Mouse (Mus musculus): ENCODE measurements around the gene Asb8.

Gene Asb8

DNA sequence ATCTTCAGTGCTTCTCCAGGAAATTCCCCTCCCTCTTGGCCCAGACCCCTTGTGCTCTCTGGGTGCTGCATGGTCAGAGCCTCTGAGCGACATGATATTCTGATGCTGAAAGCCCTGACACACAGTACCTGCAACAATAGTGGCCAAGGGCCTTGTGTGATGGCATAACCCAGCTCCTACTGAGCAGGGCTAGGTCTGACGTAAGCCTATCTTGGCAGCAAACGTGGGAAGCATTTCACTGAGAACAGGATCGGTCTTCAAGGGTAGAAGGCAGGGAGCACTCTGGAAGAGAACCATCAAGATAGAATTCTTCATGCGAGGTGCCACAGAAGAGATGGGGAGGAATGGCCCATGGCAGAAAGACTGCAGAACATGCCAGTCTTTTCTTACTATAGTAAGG is at the start of gene Asb8:
TSS of gene Asb8 (minus strand) at position 101 of the 400 bp plus-strand sequence.
- DNase-seq: peak; percentile 74

GRCm38 (mm10) chr15:98214130-98214529 is 48.7 kb upstream of the Asb8 start:
- no peak for DNase-seq

DNA sequence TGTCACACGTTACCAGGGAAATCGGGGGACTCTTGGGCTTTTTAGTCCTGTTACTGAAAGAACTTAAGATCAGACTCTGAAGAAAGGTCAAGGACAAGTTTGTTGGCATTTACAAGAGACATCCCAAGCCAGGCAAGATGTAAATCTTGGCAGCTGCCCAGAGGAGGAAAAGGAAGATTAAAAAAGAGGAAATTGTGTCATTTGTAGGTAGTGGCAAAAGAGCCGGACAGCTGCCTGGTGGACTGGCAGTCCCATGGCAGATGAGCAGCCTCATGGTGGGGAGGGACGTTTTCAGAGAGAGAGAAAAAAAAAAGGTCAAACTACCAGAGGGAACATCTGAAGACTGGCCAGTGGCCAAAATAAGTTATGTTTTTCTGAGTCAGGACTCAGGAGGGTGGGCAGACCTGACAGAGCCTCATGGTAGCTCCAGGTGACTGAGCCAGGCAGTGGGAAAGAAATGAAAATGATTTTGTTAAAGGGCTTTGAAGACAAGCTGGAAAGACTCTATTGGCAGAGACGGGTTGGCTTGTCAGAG is 48.0 kb upstream of the Asb8 start:
- no peak for DNase-seq

DNA sequence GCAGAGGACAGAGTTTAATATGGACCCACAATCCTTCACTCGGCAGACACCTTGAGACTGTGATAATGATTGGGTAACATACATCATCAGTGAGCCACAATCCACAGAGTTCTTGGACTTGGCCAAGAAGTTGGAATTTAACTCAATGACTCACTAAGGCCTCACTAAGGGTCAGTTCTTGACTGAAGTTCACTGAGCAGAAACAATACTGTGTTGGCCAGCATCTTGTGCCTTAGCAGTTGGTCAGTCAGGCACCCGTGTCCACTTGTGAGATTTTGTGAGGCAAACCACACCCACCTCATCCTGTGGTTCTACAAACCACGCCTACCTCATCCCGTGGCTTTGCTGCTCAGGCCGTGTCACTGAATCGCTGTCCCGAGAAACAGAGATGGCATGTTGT is 44.3 kb upstream of the Asb8 start:
- DNase-seq: peak; percentile 65

DNA sequence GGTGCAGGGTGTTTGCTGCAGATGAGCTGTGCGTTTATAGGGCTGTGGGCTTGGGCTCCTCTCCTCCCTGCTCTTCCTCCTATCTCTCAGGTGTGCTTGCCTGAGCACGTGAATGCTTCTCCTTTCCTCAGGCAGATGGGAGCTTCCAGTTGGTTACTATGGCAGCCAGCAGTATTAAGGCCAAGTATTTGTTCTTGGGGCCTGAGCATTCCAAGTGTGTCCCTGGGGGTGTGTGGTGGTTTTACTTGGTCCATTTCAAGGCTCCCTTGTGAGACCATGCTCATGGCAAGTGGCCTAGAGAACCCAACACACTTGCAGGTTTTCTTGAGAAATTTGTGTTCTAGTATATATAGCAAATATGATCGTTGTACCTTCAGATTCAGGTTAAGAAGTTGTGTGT is 30.0 kb upstream of the Asb8 start, which contains the start of gene Olfr288:
TSS of gene Olfr288 (minus strand) at position 101 of the 400 bp plus-strand sequence.
- DNase-seq: peak; percentile 31

DNA sequence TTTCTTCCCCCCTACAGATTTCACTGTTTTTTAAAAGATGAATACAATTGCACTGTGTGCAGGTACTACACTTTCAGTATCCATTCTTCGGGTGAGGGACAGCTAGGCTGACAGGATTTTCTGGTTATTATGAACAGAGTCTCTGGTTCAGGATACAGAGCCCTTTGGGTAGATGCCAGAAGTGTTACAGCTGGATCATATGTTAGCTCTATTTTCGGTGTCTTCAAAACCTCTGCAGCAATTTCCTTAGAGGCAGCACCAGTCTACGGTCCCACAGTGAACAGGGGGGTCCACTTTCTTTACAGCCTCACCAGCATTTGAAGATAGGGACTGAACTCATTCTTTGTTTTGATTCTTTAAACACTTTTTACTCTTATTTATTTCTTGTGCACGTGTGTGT is 19.0 kb upstream of the Asb8 start:
- DNase-seq: peak; percentile 78

GRCm38 (mm10) chr15:98181856-98182570 is 16.6 kb upstream of the Asb8 start:
- DNase-seq: peak; percentile 92

- peak; percentile 100 for DNase-seq
Observed at GRCm38 (mm10) chr15:98181132-98181711, 15.8 kb upstream of the Asb8 start.

GRCm38 (mm10) chr15:98180567-98181131 is 15.2 kb upstream of the Asb8 start:
- DNase-seq: peak; percentile 68

- peak; percentile 51 for DNase-seq
Observed at GRCm38 (mm10) chr15:98177320-98177719, 11.9 kb upstream of the Asb8 start.

- peak; percentile 84 for DNase-seq
Observed at GRCm38 (mm10) chr15:98173821-98174220, 8.4 kb upstream of the Asb8 start.

DNA sequence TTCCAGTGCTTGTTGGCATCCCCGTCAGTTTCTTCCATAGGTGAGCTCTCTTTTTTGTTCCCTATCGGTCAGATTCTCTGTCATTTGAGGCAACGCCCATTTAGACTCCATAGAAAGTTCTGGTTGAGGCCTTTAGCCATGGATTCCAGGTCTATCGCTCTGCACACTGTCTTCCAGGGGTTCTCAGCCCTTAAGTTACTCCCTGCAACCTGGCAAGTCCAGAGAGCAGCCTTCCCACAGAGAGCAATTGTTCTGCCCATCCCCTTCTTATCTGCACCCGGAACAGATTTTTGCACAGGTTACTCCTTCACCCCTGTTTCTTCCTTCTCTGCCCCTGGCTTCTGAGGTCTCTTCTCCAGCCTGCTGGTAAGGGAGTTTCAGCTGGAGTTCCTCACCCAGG is 6.7 kb upstream of the Asb8 start:
- DNase-seq: peak; percentile 63

DNA sequence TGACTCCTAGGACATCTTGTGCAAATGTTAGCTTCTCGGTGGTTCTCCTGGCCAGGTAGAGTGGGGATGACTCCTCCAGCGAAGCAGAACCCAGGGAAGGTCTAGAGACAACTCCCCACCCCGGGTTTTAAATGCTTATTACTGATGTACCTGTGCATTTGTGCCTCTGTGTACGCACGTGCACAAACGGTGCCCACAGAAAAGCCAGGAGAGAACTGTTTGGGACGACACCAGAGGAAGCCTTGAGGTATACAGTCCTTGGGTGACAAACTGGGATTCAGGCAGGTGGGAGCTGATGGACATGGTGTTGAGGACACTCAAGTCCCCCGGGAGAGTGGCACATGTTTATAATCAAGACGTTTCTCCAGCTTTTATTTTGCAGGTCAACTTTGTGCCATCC is 5.5 kb upstream of the Asb8 start:
- DNase-seq: peak; percentile 71

- DNase-seq: peak; percentile 93
Observed at GRCm38 (mm10) chr15:98170365-98170764, 4.9 kb upstream of the Asb8 start.

DNA sequence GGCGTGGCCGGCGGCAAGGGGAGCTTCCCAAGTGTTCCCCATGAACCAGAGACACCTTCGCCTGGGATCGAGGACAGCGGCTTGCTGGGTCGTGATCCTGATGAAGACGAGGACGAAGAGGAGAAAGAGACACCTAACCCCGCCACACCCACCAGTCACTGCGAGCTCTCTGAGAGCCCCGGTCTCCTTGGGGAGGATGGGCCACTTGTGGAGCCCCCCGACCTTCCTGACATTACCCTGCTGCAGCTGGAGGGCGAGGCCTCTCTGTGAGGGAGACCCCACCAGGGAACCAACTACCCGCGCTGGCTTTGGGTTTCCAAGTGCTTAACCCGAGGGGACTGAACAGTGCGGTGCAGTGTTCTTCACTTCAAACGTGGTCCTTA is 3.2 kb upstream of the Asb8 start:
- peak; percentile 90 for DNase-seq

GRCm38 (mm10) chr15:98167645-98168621 is 2.5 kb upstream of the Asb8 start:
- peak; percentile 97 for DNase-seq

DNA sequence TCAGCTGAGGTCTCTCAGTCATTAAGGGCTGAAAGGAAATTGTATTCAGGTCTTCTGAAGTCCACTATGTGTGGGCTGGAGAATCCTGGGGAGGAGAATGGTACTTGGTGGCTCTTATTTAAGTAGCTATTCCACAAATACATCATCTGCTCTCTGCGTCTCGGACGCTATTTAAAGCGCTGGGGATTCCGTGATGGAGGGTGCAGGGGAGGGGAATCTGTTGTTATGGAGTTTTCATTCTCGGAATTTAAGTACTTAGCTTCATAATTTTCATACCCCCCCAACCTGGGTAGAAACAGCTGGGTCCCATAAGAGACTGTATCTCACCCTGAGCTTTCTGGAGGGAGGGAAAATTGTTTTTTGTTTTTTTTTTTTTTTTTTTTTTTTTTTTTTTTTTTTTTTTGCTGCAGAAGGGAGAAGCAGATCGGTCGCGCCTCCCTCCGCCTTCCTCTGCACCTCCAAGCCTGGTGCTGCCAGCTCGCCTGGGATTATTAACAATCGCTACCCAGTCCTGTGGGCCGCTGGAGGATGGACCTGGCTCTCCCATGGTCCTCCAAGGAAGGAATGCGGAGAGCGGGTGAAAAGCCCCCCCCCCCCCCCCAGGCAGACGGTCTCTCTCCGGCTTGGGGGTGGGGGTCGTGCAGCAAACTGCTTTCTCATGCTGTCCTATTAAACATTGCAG is 1.7 kb upstream of the Asb8 start, which contains the start of gene Ccdc184:
TSS of gene Ccdc184 (plus strand) at position 196 of the 682 bp plus-strand sequence.
- DNase-seq: peak; percentile 72

GRCm38 (mm10) chr15:98162561-98162960 is 2.9 kb downstream of the Asb8 start:
- peak; percentile 91 for DNase-seq

- peak; percentile 83 for DNase-seq
Observed at GRCm38 (mm10) chr15:98161026-98161805, 4.2 kb downstream of the Asb8 start.

DNA sequence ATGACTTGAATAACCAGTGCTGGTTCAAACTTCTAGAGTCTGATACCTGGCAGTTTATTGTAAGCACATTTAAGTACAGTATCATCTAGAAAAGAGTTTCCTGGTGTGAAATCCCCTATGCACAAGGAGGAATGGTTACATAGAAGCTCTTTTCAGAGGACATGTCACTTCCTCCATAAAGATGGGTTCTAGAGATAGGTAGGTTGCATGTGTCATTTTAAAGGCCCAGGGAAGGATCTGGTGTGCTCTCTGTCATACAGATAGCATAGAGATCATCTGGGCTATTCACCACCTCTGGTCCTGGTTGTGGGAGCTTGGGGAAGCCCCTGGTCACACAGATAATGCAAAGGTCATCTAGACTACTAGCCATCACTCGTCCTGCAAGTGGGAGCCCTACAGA is 8.2 kb downstream of the Asb8 start:
- peak; percentile 45 for DNase-seq

DNA sequence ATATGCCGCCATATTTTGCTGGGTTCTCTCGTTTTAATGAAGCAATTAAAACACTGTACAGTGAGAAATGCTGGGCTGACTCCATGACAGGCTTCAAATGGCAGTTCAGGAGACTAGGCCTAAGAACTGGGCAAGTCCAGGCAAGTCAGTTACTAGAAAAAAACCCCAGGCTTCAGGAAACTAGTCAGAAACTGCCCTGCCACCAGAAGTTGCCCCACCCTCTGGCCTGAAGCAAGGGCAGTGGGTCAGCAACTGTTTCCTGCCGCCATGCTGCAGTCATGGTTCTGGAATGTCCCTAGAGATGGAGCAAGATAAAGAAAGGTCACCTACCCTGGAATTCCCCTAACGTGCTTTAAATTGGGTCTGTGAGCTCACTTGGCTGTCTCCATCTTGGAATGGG is 9.5 kb downstream of the Asb8 start:
- peak; percentile 81 for DNase-seq

All from heart, adult 11 months (tissue).